Mouse (Mus musculus) T-cell, adult 2 months (primary cell): Measurements from ENCODE around the gene Bnc2.

Experiments
- DNase-seq: peaks from one replicate; pipeline ENCODE4 v3.0.0; 2022; ENCODE audit warnings: low spot score

Gene Bnc2

GRCm38 (mm10) chr4:84507551-84507950 is 167.5 kb downstream of the Bnc2 start:
- no peak for DNase-seq

- DNase-seq: no peak
Measured at GRCm38 (mm10) chr4:84502581-84503269, 172.3 kb downstream of the Bnc2 start.

DNA sequence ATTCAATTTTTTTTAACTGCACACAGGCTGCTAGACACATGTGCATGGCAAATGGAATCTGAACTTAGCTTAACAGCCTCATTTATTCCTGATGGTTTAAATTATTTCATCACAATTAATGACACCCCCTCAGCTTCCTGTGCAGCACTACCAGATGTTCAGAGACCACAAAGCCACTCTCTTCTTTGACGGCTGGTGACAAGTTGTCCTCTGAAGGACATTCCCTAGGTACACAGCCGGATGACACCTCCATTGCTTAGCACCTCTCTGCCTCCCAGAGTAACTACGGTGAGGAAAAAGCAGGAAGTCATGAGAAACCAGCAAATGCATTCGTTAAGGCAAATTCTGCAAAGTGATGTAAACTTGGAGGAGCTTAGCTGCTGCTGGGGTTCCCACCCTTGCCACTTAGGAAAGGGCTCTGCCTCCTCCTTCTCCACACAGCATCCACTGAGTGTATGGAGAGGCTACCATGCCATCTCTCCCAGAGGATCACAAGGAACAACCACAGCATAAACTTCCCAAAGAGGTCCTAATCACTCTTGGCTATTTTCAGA is 174.2 kb downstream of the Bnc2 start:
- no peak for DNase-seq

DNA sequence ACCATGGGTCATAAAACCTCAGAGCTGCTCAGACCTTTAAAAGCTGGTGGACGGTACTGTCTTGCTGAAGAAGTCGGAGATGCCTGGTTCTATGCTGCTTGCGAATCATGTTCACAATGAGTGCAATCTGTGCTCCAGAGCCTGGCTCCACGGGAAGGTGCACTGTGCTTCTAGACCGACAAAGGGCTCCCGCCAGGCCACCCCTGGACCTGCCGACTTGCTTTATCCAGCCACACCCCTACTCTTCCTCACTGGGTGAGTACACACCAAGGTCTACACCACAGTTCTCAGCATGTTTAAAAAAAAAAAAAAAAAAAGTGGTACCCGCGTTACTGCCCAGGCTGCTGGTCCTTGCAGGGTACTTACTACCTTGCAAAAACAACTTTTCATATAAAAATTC is 174.8 kb downstream of the Bnc2 start:
- no peak for DNase-seq

DNA sequence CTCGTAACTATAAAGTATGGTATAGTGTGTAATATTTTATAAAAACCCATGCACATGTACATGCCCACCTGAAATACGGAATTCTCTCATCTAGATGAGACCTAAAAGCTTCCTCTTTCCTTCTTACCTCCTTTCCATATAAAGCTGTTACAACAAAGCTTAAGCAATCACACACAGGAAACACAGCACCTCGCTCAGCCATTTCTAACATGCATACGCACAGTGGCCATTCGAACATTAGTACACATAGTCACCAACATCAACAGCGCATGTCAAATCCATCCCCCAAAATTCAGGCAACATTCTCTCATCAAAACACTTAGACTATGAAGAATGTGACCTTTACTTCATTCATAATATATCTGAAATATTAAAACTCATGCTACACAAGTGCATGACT is 176.6 kb downstream of the Bnc2 start:
- no peak for DNase-seq

- DNase-seq: no peak
Measured at GRCm38 (mm10) chr4:84488323-84488722, 186.8 kb downstream of the Bnc2 start.

DNA sequence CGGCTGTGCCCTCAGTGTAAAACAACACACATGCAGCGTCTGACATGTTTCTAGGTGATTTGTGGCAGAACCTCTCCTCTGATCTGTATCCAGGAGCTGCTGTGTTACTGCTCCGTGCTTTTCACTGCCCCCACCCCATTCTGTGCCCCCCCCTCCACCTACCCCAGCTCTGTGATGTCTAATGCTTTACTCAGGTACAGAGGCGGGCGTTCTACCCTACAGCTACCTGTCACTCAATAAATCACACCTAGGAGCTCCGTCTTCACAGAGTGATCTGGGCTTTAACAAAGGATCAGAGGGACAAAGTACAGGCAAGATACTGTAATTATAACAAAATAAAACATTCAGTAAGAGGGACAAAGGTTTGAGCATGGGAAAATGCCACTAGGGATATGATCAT is 192.4 kb downstream of the Bnc2 start:
- no peak for DNase-seq

DNA sequence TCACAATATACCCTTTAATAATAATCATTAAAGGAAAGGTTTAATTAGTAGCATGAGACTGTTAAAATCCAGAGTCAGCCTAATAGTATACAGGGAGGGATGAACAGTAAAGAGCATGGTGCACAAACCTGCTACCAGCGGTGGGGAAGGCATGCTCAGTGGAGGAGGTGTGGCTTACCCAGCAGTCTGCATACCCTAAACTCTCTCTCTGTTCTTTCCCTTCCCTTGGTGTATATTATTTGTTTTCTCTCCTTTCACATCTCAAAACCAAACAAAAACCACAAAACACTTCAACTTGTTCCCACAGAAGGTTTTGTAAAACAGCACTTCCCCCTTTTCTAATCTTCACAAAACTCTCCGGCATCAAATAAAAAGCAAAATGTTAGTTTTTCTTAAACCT is 202.4 kb downstream of the Bnc2 start:
- DNase-seq: no peak

- DNase-seq: no peak
Measured at GRCm38 (mm10) chr4:84470106-84470885, 204.8 kb downstream of the Bnc2 start.

DNA sequence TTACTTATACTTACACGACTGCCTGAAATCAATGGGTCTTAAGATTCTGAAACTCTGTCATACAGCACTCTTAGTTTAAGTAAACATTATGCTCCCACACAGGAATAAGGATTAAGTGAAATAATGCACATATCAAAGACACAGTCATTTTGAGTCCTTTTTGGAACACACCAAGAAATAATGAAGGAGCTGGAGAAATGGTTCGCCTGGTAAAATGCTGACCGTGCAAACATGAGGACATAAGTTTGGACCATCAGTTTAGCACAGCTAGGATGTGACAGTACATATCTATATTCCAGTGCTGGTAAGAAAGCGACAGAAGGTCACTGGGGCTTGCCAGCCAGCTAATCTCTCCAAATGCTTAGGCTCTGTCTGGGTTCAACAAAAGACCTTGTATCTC is 205.7 kb downstream of the Bnc2 start:
- no peak for DNase-seq

GRCm38 (mm10) chr4:84467722-84468121 is 207.4 kb downstream of the Bnc2 start:
- no peak for DNase-seq

- DNase-seq: no peak
Measured at GRCm38 (mm10) chr4:84458218-84458560, 216.9 kb downstream of the Bnc2 start.

DNA sequence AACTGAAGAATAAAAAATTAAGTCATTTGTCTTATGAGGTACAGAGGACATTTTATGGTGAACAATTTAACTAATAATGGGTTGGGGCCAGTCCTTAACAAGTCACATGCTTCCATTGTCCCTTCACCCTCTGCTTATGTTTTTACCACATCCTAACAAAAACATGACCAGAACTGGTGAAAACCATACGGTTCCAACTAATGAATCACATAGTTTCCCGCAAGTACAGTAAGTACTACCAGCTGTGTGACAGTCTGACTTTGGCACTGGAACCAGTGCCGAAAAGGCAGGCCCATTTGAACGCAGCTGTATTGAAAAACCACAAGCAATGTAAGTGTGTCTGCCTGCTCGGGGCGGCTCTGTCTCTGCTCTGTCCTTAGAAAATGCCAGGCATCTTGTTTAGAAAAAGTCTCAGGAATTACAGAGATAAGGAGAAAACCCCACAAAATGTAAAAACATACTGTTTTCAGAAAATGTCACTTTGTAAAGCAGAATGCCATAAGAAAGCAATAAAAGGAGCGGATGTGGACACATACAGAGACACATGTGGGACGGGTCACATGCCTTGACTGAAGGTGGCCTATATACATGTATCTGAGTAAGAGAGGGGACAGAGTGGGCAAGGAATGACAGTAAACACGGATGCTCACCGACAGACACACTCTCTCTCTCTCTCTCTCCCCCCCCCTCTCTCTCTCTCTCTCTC is 217.4 kb downstream of the Bnc2 start:
- no peak for DNase-seq

GRCm38 (mm10) chr4:84456853-84457249 is 218.2 kb downstream of the Bnc2 start:
- DNase-seq: no peak

- no peak for DNase-seq
Measured at GRCm38 (mm10) chr4:84456198-84456852, 218.8 kb downstream of the Bnc2 start.

DNA sequence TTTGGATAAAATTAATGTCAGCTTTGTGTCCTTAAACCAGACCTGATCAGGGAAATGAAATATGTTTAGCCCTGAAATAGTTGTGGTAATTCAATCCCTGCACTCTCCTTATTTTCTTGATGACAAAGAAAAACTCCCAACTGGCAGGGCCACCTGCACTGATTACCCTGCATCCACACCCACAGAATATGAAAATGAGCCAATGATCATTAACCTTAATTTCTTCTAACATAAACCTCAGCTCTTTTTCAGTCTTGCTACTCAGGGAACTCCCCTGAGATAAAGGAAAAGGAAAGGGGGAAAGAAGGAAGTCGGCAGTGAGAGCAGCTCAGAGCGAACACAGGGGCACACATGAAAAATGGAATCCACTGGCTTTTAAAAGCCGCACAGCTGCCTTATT is 220.6 kb downstream of the Bnc2 start:
- no peak for DNase-seq

GRCm38 (mm10) chr4:84453586-84453985 is 221.5 kb downstream of the Bnc2 start:
- DNase-seq: no peak

DNA sequence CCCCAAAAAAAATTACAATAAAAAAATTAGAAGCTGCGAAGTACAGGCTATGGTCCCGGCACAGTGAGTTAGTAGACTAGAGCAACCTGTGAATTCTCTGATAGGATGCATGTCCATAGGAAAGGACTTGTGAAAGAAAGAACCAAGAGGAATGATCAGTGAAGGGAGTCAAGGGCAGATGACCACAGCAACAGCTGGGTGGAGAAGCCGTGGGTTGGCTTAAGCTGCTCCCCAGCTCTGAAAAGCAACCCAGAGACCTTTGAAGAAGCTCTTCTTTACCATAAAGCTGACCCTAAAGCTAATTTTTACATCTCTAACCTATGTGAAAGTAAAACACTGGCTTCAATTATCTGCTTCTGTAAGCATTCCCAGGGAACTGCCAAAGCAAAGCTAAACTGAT is 222.4 kb downstream of the Bnc2 start:
- DNase-seq: no peak

DNA sequence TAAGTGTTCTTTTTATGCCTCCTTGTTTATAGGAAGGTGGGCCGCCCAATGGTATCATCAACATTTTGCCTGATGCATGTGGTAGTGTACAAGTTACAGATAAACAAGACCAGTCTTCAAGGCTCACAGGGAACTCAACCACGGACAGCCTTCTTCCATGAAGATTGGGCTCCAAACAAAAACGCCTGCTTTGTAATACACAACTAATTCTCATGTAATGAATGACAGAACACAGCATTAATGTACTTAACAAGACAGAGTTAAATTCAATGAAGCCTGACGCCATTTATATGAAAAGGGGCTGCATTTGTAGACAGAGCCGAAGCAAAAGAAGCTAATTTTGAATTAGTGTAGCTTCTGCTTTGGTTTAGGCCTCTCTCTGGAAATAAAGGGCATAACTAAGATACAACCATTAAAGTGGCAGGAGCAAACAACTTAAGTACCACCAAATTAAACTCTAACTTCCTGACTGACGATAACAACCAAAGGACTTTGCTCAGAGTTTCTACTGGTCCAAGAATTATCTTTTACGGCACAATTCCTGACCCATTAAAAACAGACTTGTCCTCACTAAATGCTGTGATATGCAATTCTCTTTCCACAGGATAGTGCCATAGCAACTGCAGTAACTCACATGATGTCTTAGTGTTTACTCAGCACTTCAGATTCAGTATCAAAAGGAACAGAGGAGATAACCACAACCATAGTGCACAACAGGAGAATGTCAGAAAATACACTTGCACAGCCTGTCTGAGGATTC is 225.6 kb downstream of the Bnc2 start:
- DNase-seq: no peak

DNA sequence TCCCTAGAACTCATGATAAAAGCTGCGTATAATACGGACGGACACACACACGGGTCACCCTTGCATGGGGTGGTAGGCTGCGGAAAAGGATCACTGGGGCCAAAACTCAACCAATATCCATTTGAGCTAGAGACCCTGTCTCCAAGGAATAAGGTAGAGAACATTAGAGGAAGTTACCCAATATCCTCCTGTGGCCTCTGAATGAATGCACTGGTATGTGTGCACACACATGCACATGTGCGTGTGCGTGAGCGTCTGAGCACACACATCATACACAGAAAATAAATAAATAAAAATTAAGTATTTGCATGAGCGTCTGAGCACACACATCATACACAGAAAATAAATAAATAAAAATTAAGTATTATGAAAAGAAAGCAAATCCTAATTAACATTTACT is 241.8 kb downstream of the Bnc2 start:
- DNase-seq: no peak

DNA sequence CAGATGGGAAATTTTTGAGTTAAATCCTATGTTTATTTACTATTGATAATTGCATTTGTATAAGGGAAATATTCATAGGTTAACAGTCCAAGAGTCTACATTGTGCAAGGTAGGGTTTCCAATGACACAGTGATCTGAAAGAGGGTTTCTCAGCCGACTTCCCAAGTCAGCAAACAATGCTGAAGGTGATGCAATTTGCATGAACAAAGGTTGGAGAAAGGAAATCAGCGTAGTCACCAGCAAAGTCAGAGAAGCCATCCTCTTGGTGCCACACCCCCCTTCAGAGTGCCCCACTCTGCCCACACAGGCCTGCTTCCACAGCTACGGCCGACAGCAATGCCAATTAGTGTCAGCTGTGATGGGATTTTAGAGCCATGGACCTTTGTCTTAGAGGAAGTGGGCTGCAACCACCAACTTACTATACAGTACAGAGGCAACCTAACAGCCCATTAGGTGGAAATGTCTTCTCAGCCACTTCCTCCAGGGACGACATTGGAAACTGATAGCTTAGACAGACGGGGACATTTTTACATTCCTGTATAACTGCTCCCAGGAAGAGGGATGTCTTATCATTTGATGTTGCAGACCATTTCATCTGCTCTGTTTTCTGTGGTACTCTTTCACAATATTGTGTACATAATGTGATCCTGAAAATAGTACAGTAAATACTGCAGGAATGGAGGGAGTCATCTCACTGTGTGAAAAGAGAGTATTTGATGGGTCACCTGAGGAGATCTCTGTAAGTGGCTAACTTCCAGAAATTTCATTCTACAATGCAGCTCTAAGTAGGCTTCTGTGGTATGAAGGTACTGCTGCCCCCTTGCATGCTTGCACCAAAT is 243.2 kb downstream of the Bnc2 start:
- DNase-seq: no peak
